Mouse (Mus musculus) lung, postnatal 0 days (tissue): ENCODE measurements around the gene Olfr66.

ENCODE experiments used
- CTCF ChIP-seq: IDR thresholded peaks from 2 replicates; pipeline ENCODE4 v1.5.1; 2016; ENCODE audit warnings: antibody characterized with exemption, mild to moderate bottlenecking
- EP300 ChIP-seq: IDR thresholded peaks from 2 replicates; pipeline ENCODE4 v1.6.1; 2016; ENCODE audit warnings: antibody characterized with exemption, mild to moderate bottlenecking, control low read depth

GRCm38 (mm10) chr7:103865716-103866115 is 20.3 kb downstream of the Olfr66 start:
- no peak for TF ChIP-seq CTCF
- TF ChIP-seq EP300 = no peak
